Mouse (Mus musculus): ENCODE results near the gene Krcc1. TPM values are rescaled to one million over a fixed set of nuclear protein-coding genes. Genes with fewer than 3 reads are reported as not detected.
A peak's percentile ranks its signal among the peaks of the same experiment; 100 is the strongest.

The Krcc1 gene
- 38.3 and 39.3 TPM in 2 replicates for polyA plus RNA-seq (2016; fragmentation: Nextera tagmentation; extraction: Ambion mirVana)

DNA sequence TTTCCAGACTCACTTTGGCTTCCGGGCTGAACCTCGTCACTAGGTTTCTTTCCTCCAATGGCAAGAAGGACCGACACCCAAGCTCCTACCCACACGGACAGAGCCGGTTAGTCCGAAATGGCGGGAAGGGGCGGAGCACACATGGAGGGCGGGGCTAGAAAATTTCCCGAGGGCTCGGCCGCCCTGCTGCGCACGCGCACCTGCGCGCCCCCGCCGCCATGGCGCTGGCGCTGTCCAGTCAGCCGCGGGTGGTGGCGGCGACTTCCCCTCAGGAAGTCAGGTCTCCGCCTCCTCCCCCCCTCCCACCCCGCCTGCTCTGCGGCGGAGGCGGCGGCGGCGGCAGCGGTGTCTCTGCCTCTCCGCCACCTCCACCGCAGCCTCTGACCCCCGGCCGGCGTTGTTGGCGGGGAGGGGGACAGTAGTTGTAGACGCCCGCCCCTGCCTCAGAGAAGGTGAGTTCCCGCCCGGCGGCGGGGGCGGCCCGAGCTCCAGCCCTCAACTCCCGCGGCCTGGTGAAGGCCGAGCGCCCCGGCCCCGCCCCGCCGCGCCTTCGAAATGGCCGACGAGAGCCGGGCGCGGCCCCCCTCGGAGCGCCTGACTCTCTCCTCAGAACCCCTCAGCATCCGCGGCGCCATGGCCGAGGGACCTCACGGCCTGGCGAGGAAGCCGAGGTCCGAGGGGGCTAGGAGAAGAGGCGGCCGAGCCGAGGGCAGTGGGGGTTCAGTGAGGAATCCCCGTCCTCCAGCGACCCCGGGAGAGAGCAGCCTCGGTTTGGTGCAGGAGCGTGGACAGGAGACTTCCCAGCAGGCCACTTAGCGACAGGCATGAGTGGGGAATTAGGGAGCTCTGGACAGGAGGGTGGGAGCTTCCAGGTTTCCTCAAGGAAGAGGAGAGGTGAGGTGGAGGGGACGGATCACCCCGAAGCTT is at the start of gene Krcc1:
TSS of gene Krcc1 (plus strand) at position 289 of the 927 bp plus-strand sequence.
- Histone ChIP-seq H3K27me3 (no peaks in the 10 kb centered on the region), H3K27ac (peak within 1 kb of the TSS; percentile 98), H3K9ac (replicated peaks) (peak within 1 kb of the TSS; percentile 98), H3K9me3 (no peaks in the 10 kb centered on the region), H3K4me3 (replicated peaks) (peak within 1 kb of the TSS; percentile 89), H3K36me3 (no peaks in the 10 kb centered on the region), H3K4me2 (peak within 1 kb of the TSS; percentile 79), H3K4me1 (replicated peaks) (peaks cover 15% of the 10 kb centered on the region)
- peak; percentile 94 for ATAC-seq (ENCODE audit: insufficient number of reproducible peaks, insufficient read depth, low FRiP score, low TSS enrichment, low read depth)
- under 1% methylated on average over 75 of the region's 84 CpGs for WGBS

DNA sequence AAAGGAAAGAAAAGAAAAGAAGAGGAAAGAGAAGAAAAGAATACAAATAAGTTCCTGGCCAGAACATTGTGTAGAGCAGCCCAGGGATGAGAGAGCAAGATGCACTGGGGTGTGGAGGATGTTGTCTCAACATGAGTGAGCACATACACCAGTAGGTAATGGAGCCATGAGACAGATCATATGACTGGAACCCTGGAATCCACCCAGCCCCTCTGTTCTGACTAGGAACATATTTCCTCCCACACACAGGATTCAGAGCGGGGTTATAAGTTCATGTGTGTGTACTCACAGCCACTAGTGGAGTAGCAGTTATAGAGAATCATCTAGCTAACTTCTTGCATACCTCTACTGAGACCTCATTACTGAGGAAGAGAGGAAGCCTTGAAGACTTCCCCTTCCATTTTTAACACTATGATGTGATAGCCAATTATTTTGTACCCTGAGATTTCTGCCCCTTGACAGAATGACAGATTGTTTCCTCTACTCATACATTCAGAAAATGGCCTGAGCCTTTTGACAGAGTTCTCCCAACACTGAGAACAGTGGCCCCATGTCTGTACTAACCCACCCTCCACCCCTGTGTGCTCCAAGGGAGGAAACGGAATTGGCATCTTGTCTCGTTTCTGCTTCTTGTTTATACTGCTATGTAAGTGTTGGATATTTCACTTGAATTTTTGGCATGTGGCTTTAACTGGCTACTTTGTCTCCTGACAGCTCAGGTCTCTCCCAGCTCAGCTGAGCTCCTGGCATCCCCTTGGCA is 47.1 kb upstream of the Krcc1 start:
- no peak overlapping the region for H3K9ac ChIP-seq (replicated peaks)
- WGBS: 75% methylated on average over 3 of the region's 3 CpGs
- no peak overlapping the region for H3K4me2 ChIP-seq
- no peak for ATAC-seq (ENCODE audit: insufficient number of reproducible peaks, insufficient read depth, low FRiP score, low TSS enrichment, low read depth)
- no peak overlapping the region for H3K4me3 ChIP-seq (replicated peaks)
- H3K4me1 ChIP-seq (replicated peaks): peaks cover 20% of the 10 kb centered on the region
- no peak overlapping the region for H3K27ac ChIP-seq
- no peaks in the 10 kb centered on the region for H3K9me3 ChIP-seq
- H3K36me3 ChIP-seq: no peaks in the 10 kb centered on the region
- H3K27me3 ChIP-seq: no peaks in the 10 kb centered on the region

DNA sequence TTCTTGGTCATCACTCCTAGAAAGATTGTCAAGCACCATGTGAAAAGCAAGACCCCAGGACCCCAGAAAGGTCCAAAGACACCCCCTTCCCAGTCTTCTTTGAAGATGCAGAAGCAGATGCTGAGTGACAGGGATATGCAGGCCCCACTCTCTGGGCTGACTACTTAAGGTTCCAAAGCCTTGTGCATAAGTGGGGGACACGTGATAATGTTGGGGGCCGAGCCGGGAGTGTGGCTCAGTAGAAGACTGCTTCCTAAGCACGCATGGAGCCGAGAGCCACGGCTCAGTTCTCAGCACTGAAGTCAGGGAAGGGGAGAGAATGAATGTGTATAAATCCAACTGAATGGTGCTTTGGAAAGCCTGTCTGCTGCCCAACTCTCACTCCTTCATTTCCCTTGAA is 44.9 kb upstream of the Krcc1 start:
- Histone ChIP-seq H3K4me1 (replicated peaks) (peaks cover 20% of the 10 kb centered on the region), H3K9ac (replicated peaks) (no peak overlapping the region), H3K9me3 (no peaks in the 10 kb centered on the region), H3K27me3 (no peaks in the 10 kb centered on the region), H3K36me3 (no peaks in the 10 kb centered on the region), H3K4me2 (no peak overlapping the region), H3K4me3 (replicated peaks) (no peak overlapping the region), H3K27ac (no peak overlapping the region)
- no peak for ATAC-seq (ENCODE audit: insufficient number of reproducible peaks, insufficient read depth, low FRiP score, low TSS enrichment, low read depth)
- 35% methylated on average over 6 of the region's 6 CpGs for WGBS

DNA sequence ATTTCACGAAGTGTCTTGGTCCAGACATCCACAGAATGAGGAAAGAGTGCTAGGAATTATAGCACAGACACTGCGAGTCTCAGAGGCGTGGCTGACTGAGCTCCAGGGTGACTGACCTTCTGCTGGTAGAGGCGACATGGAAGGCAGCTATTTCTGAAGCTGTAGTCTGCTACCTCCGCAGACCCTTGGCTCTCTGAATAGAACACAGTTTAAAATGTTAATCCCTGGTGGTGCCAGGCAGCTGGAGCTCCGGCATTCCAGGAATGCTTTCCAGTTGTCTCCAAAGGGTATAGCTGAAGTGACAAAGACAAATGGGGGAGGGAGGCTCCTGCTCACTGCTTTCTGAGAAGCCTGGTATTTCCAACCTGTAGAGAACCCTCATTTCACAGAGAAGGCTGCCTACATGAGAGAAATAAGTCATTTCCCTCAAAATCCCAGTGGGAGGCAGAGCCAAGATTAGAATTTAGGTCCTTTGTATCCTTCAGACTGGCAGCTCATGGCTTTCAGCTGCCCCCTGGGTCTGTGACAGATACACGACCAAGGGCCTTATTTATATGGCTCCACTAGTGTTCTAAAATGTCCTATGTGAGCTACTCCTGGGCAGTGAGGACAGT is 44.2 kb upstream of the Krcc1 start:
- WGBS: 8% methylated on average over 7 of the region's 7 CpGs
- no peak for ATAC-seq (ENCODE audit: insufficient number of reproducible peaks, insufficient read depth, low FRiP score, low TSS enrichment, low read depth)
- no peaks in the 10 kb centered on the region for H3K36me3 ChIP-seq

DNA sequence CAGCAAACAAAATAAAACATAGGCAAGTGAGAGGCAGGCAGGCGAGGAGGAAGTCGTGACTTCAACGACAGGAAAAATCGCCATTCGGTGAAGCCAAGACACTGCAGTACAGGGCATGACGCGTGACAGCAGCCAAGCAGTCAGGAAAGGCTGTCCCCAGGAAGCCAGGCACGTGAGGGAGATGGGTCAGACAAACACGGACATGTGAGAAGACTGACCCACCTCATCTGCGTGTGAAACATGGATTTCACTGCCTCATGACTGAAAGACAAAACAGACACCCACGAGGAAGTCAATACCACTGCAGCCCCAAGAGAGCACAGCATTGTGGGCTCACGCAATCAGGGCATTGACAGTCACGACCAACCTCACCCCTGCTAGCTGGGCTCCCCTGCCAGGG is 36.4 kb upstream of the Krcc1 start:
- Histone ChIP-seq H3K4me1 (replicated peaks) (no peaks in the 10 kb centered on the region; the same call in 1 of the 2 replicates), H3K36me3 (no peaks in the 10 kb centered on the region), H3K27me3 (no peaks in the 10 kb centered on the region), H3K9me3 (no peaks in the 10 kb centered on the region), H3K4me3 (replicated peaks) (no peak overlapping the region), H3K4me2 (no peak overlapping the region), H3K9ac (replicated peaks) (no peak overlapping the region), H3K27ac (no peak overlapping the region)
- ATAC-seq (ENCODE audit: insufficient number of reproducible peaks, insufficient read depth, low FRiP score, low TSS enrichment, low read depth): no peak
- WGBS: 80% methylated on average over 13 of the region's 13 CpGs

More for the DNA sequence above, 44.2 kb upstream of the Krcc1 start:
- 0 out of 2 replicates have a peak overlapping the region, but pooled peaks have one; percentile 10 for H3K4me2 ChIP-seq
- H3K27me3 ChIP-seq: no peaks in the 10 kb centered on the region
- H3K4me1 ChIP-seq (replicated peaks): peaks cover 20% of the 10 kb centered on the region
- no peaks in the 10 kb centered on the region for H3K9me3 ChIP-seq
- 0 out of 2 replicates have a peak overlapping the region, but pooled peaks have one; percentile 29 for H3K27ac ChIP-seq
- H3K9ac ChIP-seq (replicated peaks): no peak overlapping the region
- H3K4me3 ChIP-seq (replicated peaks): no peak overlapping the region

DNA sequence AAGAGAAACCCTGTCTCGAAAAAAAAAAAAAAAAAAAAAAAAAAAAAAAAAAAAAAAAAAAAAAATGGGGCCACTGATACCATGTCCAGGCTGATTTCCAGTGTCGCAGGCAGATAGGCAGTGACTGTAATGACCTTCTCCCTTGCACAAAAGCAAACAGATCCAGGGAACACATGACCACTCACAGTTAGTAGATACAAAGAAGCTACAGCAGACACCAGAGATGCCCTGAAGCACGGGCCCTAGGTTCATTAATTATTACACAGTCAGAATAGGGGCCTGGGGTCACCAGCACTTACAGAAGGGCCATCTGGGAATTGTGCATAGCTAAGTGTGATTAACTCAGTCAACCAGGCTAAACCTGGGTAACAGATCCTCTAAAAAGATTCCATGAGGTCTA is 35.5 kb upstream of the Krcc1 start:
- Histone ChIP-seq H3K4me3 (replicated peaks) (no peak overlapping the region), H3K4me2 (no peak overlapping the region), H3K9ac (replicated peaks) (no peak overlapping the region), H3K27me3 (no peaks in the 10 kb centered on the region), H3K36me3 (no peaks in the 10 kb centered on the region), H3K27ac (no peak overlapping the region), H3K4me1 (replicated peaks) (no peaks in the 10 kb centered on the region; the same call in 1 of the 2 replicates), H3K9me3 (no peaks in the 10 kb centered on the region)
- ATAC-seq (ENCODE audit: insufficient number of reproducible peaks, insufficient read depth, low FRiP score, low TSS enrichment, low read depth): no peak
- WGBS: 68% methylated on average over 3 of the region's 3 CpGs

DNA sequence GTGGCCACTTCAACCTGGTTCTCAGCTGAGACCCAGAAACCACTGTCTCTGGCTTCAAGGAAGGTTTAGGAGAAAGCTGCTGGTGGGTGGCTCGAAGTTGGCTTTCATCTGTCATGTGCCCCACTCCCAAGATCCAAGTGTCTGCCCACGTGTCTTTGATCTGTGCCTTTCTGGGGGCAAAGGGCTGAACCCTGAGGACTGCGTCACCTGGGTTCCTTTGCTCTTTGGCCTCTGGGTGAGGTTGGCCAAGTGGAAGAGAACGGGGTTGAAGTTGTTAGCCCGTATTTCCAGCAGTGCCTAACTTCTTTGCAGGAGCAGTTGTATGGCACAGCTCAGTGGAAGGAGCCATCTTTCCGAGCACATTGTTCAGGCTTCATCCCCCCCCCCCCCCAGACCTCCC is 35.0 kb upstream of the Krcc1 start:
- ATAC-seq (ENCODE audit: insufficient number of reproducible peaks, insufficient read depth, low FRiP score, low TSS enrichment, low read depth): no peak
- no peak overlapping the region for H3K9ac ChIP-seq (replicated peaks)
- no peaks in the 10 kb centered on the region for H3K36me3 ChIP-seq
- H3K4me1 ChIP-seq (replicated peaks): no peaks in the 10 kb centered on the region; the same call in 1 of the 2 replicates
- no peak overlapping the region for H3K4me3 ChIP-seq (replicated peaks)
- H3K27ac ChIP-seq: no peak overlapping the region
- H3K9me3 ChIP-seq: no peaks in the 10 kb centered on the region
- 74% methylated on average over 6 of the region's 6 CpGs for WGBS
- H3K27me3 ChIP-seq: no peaks in the 10 kb centered on the region
- no peak overlapping the region for H3K4me2 ChIP-seq

DNA sequence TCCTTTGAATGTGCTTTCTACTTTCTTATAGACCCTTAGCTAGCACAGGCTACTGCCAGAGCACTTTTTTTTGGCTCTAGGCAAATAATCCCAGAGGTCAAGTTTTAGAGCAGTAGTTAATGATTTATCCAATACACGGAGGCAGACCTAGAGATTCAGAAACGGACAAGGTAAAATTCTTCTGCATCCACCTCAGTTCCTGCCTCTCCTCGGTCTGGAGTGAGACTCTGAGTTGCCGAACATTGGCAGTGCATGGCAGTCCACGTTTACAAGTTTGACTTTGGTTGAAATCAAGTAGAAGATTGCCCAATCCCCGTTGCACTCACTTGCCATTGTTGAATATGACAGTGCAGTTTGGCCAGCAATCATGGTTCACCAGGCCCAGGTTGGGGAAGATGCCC is 34.4 kb upstream of the Krcc1 start:
- Histone ChIP-seq H3K36me3 (no peaks in the 10 kb centered on the region), H3K4me1 (replicated peaks) (no peaks in the 10 kb centered on the region; the same call in 1 of the 2 replicates), H3K9ac (replicated peaks) (no peak overlapping the region), H3K9me3 (no peaks in the 10 kb centered on the region), H3K27me3 (no peaks in the 10 kb centered on the region), H3K4me2 (no peak overlapping the region), H3K4me3 (replicated peaks) (no peak overlapping the region), H3K27ac (no peak overlapping the region)
- no peak for ATAC-seq (ENCODE audit: insufficient number of reproducible peaks, insufficient read depth, low FRiP score, low TSS enrichment, low read depth)
- WGBS: 87% methylated on average over 6 of the region's 6 CpGs

DNA sequence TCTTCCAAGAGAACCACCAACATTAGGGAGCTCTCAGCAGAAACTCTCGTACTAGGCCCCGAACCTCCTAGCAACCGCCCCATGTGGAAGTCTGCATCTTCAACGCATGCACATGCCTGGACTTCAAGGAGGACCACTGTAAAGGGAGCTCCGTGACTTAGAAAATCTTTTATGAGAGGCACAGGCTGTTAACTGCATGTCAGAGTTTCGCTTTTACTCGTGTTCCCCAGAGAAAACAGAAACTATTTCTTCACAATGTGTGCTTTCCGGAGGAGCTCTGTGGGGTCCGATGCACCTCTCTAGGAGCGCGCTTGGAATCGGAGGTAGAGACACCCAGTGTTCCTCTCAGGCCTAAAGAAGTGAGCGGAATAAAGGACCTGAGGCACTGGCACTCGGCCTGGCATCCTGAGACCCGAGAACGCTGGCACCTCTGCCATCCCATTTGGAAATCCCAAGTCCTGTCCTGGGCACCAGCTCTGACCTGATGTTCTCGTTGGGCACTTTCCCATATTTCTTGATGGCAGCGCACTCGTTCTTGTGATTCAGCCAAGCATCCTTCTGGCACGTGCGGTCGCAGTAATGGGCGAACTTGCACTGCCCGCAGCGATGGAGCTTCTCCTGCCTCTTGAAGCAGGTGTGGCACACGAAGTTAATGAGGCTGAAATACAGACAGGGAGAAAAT is 32.3 kb upstream of the Krcc1 start:
- Histone ChIP-seq H3K4me2 (no peak overlapping the region), H3K4me3 (replicated peaks) (no peak overlapping the region), H3K9ac (replicated peaks) (no peak overlapping the region), H3K27ac (no peak overlapping the region), H3K4me1 (replicated peaks) (no peaks in the 10 kb centered on the region; the same call in 1 of the 2 replicates), H3K9me3 (no peaks in the 10 kb centered on the region), H3K27me3 (no peaks in the 10 kb centered on the region), H3K36me3 (no peaks in the 10 kb centered on the region)
- WGBS: 80% methylated on average over 26 of the region's 26 CpGs
- ATAC-seq (ENCODE audit: insufficient number of reproducible peaks, insufficient read depth, low FRiP score, low TSS enrichment, low read depth): no peak

DNA sequence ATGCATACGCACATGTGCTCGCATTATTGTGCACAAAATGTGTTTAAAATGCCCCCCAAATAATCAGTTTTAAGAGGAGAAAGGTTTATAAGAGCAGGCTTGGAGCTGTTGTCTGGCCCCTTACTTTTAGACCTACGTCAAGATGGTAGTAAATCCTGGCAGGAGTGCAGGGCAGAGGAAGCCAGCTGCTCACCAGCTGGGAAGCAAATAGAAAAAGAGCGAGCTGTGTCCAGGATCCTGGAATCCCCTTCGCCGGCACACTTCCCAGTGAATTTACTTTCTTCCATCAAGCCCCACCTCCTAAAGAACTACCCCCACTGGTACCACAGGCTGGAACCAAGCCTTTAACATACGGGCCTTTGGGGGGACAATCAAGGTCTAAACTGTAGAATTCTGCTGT is 30.6 kb upstream of the Krcc1 start:
- Histone ChIP-seq H3K4me2 (no peak overlapping the region), H3K9ac (replicated peaks) (no peak overlapping the region), H3K36me3 (no peaks in the 10 kb centered on the region), H3K9me3 (no peaks in the 10 kb centered on the region), H3K4me3 (replicated peaks) (no peak overlapping the region), H3K27me3 (no peaks in the 10 kb centered on the region), H3K27ac (no peak overlapping the region), H3K4me1 (replicated peaks) (no peaks in the 10 kb centered on the region; the same call in 1 of the 2 replicates)
- 45% methylated on average over 7 of the region's 7 CpGs for WGBS
- ATAC-seq (ENCODE audit: insufficient number of reproducible peaks, insufficient read depth, low FRiP score, low TSS enrichment, low read depth): no peak

Data from limb, embryonic 12.5 days (tissue).